Mouse (Mus musculus) heart, adult 2 months (tissue): Measurements from ENCODE around the gene Cd209c. TPM values are rescaled to one million over a fixed set of nuclear protein-coding genes. Genes with fewer than 3 reads are reported as not detected.

Experiments used
- DNase-seq, 2 experiments: peaks; one replicate each; pipeline ENCODE4 v3.0.0; 2021
- H3K27ac ChIP-seq: fragments of 200-600 bp; 2 replicates; pipeline ENCODE4 v1.8.1; 2022
- H3K27me3 ChIP-seq: fragments of 200-500 bp; 2 replicates; pipeline ENCODE4 v1.6.1; 2012; ENCODE audit warnings: mild to moderate bottlenecking, low read length, inconsistent platforms, mixed read lengths; ENCODE audit not compliant: control insufficient read depth, insufficient read depth
- H3K36me3 ChIP-seq: fragments of 200-500 bp; 2 replicates; pipeline ENCODE4 v1.6.1; 2012; ENCODE audit warnings: low read length, inconsistent platforms; ENCODE audit not compliant: control insufficient read depth, insufficient read depth
- H3K4me1 ChIP-seq: fragments of 200-500 bp; 2 replicates; pipeline ENCODE4 v1.6.1; 2011; ENCODE audit warnings: low read length; ENCODE audit not compliant: control insufficient read depth, insufficient read depth
- H3K4me3 ChIP-seq: fragments of 200-600 bp; 2 replicates; pipeline ENCODE4 v1.8.1; 2022
- H3K79me2 ChIP-seq: fragments of 200-500 bp; replicated peaks from 2 replicates; pipeline ENCODE4 v1.6.1; 2012; ENCODE audit warnings: mild to moderate bottlenecking, inconsistent platforms, low read length, moderate library complexity, mixed read lengths; ENCODE audit not compliant: control insufficient read depth, insufficient read depth
- H3K9ac ChIP-seq: fragments of 200-500 bp; 2 replicates; pipeline ENCODE4 v1.6.1; 2012; ENCODE audit warnings: low read depth, mild to moderate bottlenecking, control low read depth, inconsistent platforms, low read length, mixed read lengths
- CTCF ChIP-seq: fragments of 200-600 bp; IDR thresholded peaks from 2 replicates; pipeline ENCODE4 v1.8.1; 2022; ENCODE audit warnings: antibody characterized with exemption, mild to moderate bottlenecking, moderate library complexity
- EP300 ChIP-seq: fragments of 200-500 bp; IDR thresholded peaks from 2 replicates; pipeline ENCODE4 v1.6.1; 2011; ENCODE audit warnings: low read depth, low read length, control low read depth; ENCODE audit not compliant: insufficient read depth
- POLR2A ChIP-seq: fragments of 200-500 bp; IDR thresholded peaks from 2 replicates; pipeline ENCODE4 v1.6.1; 2011; ENCODE audit warnings: mild to moderate bottlenecking, low read depth, low read length, control low read depth; ENCODE audit not compliant: insufficient read depth
- WGBS: fragments of 180-500 bp; shearing (Covaris S2); methylation state at CpG from one replicate; pipeline ENCODE4 v1.1.7; 2018; 5-methylcytosine and 5-hydroxymethylcytosine counted together
- intact Hi-C: fragments of 180-260 bp; cut with DNase I; formaldehyde crosslinking; loops from one replicate; pipeline ENCODE4 v1.15.1; 2025
- long read RNA-seq: library from polyadenylated mRNA; stranded (forward); transcript quantifications from one replicate; pipeline ENCODE4 v2.0.0, GENCODE M21; 2021
- polyA plus RNA-seq: library from polyadenylated mRNA; depleted of rRNA; stranded (reverse); fragments of >200 nt; gene quantifications from 2 replicates; pipeline ENCODE4 v1.2.3, GENCODE M21; 2012; rRNA removed
- total RNA-seq, 2 experiments: library from RNA; stranded (reverse); gene quantifications; 2 replicates each; pipeline ENCODE4 v1.2.3; 2021

Cd209c gene
- under 1 TPM in 1 of 2 experiments, not detected in 1; 0.34 TPM for total RNA-seq
- polyA plus RNA-seq = 0.16 TPM in 1 of 2 replicates, not detected in the other
- long read RNA-seq = 0 reads

DNA sequence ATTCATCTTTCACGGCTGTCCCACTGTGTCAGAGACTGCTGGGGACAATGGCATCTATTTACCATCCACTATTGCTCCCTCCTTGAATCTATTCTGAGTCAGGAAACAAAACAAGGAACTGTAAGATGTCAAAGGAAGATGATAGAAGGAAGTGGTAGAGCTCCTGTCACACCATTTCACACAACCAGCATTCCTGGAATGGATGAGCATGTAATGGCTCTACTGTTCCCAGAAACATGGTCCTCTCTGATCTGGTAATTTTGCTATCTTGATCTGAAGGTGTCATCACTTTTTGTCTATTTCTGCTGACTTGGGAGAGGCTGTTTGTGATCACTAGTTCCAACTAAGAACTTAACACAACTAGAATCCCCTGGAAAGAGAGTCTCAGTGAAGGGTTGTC lies at the start of gene Cd209c:
Gene Cd209c, minus strand, starts transcription at position 101 of the 400 bp plus-strand sequence.
- 62% methylated on average over 1 of the region's 1 CpGs for WGBS

DNA sequence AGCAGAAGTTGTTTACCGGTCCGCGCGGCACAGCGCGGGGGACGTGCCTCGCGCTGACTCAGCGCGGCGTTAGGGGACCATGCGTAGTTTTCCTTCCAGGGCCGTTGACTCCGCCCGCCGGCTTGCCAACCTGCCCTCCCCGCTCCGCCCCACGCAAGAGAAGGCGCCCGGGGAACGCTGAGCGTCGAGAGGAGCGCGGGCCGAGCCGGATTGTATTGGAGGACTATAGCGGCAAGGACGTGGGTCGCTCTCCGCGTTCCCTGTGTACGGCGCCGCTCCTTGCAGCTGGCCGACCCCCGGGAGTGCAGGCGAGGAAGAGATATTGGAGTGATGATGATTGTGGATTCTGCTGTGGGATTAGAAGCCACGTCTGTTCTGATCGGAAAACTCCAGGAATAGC lies 39.7 kb upstream of the Cd209c start:
- intact Hi-C loops = no loop called here
- whole genome bisulfite sequencing = 31% methylated on average over 42 of the region's 42 CpGs
- no peak for TF ChIP-seq CTCF
- Histone ChIP-seq H3K79me2 (no peaks in the 10 kb centered on the region), H3K4me1 (no peaks in the 10 kb centered on the region), H3K9ac (no peak overlapping the region), H3K36me3 (no peaks in the 10 kb centered on the region), H3K27ac (no peak overlapping the region), H3K4me3 (no peak overlapping the region), H3K27me3 (no peaks in the 10 kb centered on the region)
- no peak for DNase-seq

More for the DNA sequence above, at the start of gene Cd209c:
- DNase-seq = no peak
- intact Hi-C loops = loop anchor here (5.0 kb wide), 1 partner anchor 237 kb away; no protein-coding TSS in a partner anchor
- no peak within 1 kb of the TSS for H3K27ac ChIP-seq
- no peak for TF ChIP-seq POLR2A
- TF ChIP-seq CTCF = no peak
- TF ChIP-seq EP300 = no peak
- no peaks in the 10 kb centered on the region for H3K27me3 ChIP-seq
- no peaks in the 10 kb centered on the region for H3K79me2 ChIP-seq
- no peaks in the 10 kb centered on the region for H3K36me3 ChIP-seq
- H3K9ac ChIP-seq = no peak within 1 kb of the TSS
- no peaks in the 10 kb centered on the region for H3K4me1 ChIP-seq
- H3K4me3 ChIP-seq = no peak within 1 kb of the TSS

DNA sequence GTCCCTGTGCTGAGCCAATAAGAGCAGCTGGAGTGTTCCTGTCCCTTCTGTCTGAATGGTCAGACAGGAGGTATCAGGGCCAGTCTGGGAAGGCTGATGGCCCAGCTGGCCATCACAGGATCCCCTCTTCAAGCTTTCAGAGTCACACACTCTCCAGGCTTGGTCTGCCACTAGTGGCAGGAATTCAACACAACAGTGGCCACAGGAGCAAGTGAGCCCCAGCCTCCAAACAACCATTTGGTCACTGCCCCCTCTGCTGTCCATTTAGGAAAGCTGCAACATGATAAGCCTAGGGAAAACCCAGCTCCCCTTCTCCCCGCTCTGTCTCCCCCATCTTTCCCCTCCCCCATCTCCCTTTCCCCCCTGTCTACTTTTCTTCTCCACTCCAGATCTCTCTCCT lies 1.5 kb upstream of the Cd209c start:
- 64% methylated on average over 1 of the region's 1 CpGs for WGBS
- intact Hi-C loops = loop anchor here (5.0 kb wide), 1 partner anchor 239 kb away; no protein-coding TSS in a partner anchor
- Histone ChIP-seq H3K4me1 (no peaks in the 10 kb centered on the region), H3K36me3 (no peaks in the 10 kb centered on the region), H3K79me2 (no peaks in the 10 kb centered on the region), H3K4me3 (no peak overlapping the region), H3K9ac (no peak overlapping the region), H3K27me3 (no peaks in the 10 kb centered on the region), H3K27ac (no peak overlapping the region)
- peak; percentile 18 to 31 for DNase-seq
- peak; percentile 65 for TF ChIP-seq CTCF
- TF ChIP-seq EP300 = no peak

DNA sequence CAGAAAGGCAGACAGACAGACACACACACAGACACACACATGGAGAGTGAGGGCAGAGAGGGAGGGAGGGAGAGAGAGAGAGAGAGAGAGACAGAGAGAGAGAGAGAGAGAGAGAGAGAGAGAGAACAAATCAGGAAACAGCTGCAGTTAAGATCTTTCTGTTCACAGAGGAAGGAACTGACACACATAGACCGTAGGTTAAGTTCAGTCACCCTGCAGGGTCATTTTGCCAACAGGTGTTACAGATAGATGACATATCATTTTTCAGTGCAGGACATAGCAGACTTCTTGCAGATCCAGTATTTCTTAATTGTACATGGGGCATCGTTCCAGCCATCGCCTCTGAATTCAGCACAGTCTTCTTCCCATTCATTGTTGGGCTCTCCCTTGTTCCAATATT lies 14.5 kb downstream of the Cd209c start:
- no peaks in the 10 kb centered on the region for H3K27me3 ChIP-seq
- no peak for DNase-seq

GRCm38 (mm10) chr8:3926744-3927143 lies 27.8 kb downstream of the Cd209c start, which contains the start of gene Cd209b:
Gene Cd209b, minus strand, starts transcription at chr8:3926844.
- DNase-seq = no peak
- Histone ChIP-seq H3K9ac (no peak within 1 kb of the TSS), H3K27ac (no peak within 1 kb of the TSS), H3K36me3 (no peaks in the 10 kb centered on the region), H3K4me3 (no peak within 1 kb of the TSS), H3K27me3 (no peaks in the 10 kb centered on the region), H3K79me2 (no peaks in the 10 kb centered on the region), H3K4me1 (no peaks in the 10 kb centered on the region)
- 84% methylated on average over 3 of the region's 3 CpGs for WGBS
- TF ChIP-seq EP300 (no peak), POLR2A (no peak), CTCF (no peak)
- intact Hi-C loops = no loop called here

More for the DNA sequence above, 14.5 kb downstream of the Cd209c start:
- no peaks in the 10 kb centered on the region for H3K4me1 ChIP-seq
- no peak overlapping the region for H3K9ac ChIP-seq
- H3K4me3 ChIP-seq = no peak overlapping the region
- H3K36me3 ChIP-seq = no peaks in the 10 kb centered on the region
- TF ChIP-seq POLR2A = no peak
- TF ChIP-seq EP300 = no peak
- TF ChIP-seq CTCF = no peak
- intact Hi-C loops = no loop called here
- no peaks in the 10 kb centered on the region for H3K79me2 ChIP-seq
- H3K27ac ChIP-seq = no peak overlapping the region
- WGBS = 85% methylated on average over 3 of the region's 3 CpGs

Other genes with a start within 250 kb of the Cd209c start
- gene Clec4g, start 234.1 kb downstream of the Cd209c start, total RNA-seq = under 1 TPM; 0.66 to 0.70 TPM
- 0.45 and 1.3 TPM in 2 replicates for gene Clec4g, start 234.1 kb downstream of the Cd209c start, polyA plus RNA-seq
- gene Cd209a, start 205.8 kb downstream of the Cd209c start, total RNA-seq = under 1 TPM in 1 of 2 experiments, not detected in 1; 0.16 TPM
- gene Cd209a, start 205.8 kb downstream of the Cd209c start, polyA plus RNA-seq = 1.00 TPM in 1 of 2 replicates, not detected in the other
- gene Cd209e, start 100.4 kb downstream of the Cd209c start, total RNA-seq = not detected
- gene Cd209e, start 100.4 kb downstream of the Cd209c start, polyA plus RNA-seq = not detected in 2 replicates
- not detected for gene Cd209d, start 76.2 kb downstream of the Cd209c start, total RNA-seq
- gene Cd209d, start 76.2 kb downstream of the Cd209c start, polyA plus RNA-seq = 0.20 TPM in 1 of 2 replicates, not detected in the other
- gene Cd209b, start 27.9 kb downstream of the Cd209c start, total RNA-seq = 1 to 10 TPM in 1 of 2 experiments, under 1 TPM in 1; 0.55 to 1.0 TPM
- gene Cd209b, start 27.9 kb downstream of the Cd209c start, polyA plus RNA-seq = 0.21 and 0.50 TPM in 2 replicates
- gene Cd209f, start 151.1 kb upstream of the Cd209c start, total RNA-seq = 1 to 10 TPM in 1 of 2 experiments, under 1 TPM in 1; 0.60 to 1.1 TPM
- 1.4 and 2.3 TPM in 2 replicates for gene Cd209f, start 151.1 kb upstream of the Cd209c start, polyA plus RNA-seq
- under 1 TPM in 1 of 2 experiments, not detected in 1; 0.23 TPM for gene Cd209g, start 179.4 kb upstream of the Cd209c start, total RNA-seq
- gene Cd209g, start 179.4 kb upstream of the Cd209c start, polyA plus RNA-seq = 1.00 and 2.1 TPM in 2 replicates
- gene Evi5l, start 211.8 kb upstream of the Cd209c start, total RNA-seq = 10 to 100 TPM; 20.6 to 22.3 TPM
- gene Evi5l, start 211.8 kb upstream of the Cd209c start, polyA plus RNA-seq = 20.2 and 27.3 TPM in 2 replicates